Mouse (Mus musculus): ENCODE measurements around the gene Hist1h4d. TPM values are rescaled to one million over a fixed set of nuclear protein-coding genes. Genes with fewer than 3 reads are reported as not detected.

The Hist1h4d gene
- total and polyA plus RNA-seq, 3 experiments: 11.7 to 1,889 TPM; not detected in 1

- Histone ChIP-seq H3K27ac (ENCODE audit: control insufficient read depth, low read depth, low read length) (peak overlapping the region; percentile 83), H3K9me3 (replicated peaks; ENCODE audit: insufficient read depth, low read length) (no peaks in the 10 kb centered on the region), H3K36me3 (ENCODE audit: control insufficient read depth in 1 of 2, insufficient read depth in 2 of 2, low read length in 2 of 2) (peaks cover 0 to 45% of the 10 kb centered on the region in 2 experiments; a peak in 2 of 4 replicates), H3K79me2 (ENCODE audit: control insufficient read depth, insufficient read depth, low read length, poor library complexity) (no peaks in the 10 kb centered on the region; the same call in 1 of the 2 replicates), H3K27me3 (ENCODE audit: control insufficient read depth in 1 of 2, insufficient read depth in 2 of 2, low read length in 2 of 2) (no peaks in the 10 kb centered on the region), H3K4me3 (ENCODE audit: control insufficient read depth in 1 of 2, insufficient read depth in 1 of 2, low read depth in 2 of 2, low read length in 2 of 2) (peak overlapping the region in 1 of 2 experiments; percentile 21; a peak in 1 of 4 replicates), H3K4me1 (ENCODE audit: control insufficient read depth in 1 of 2, insufficient read depth in 2 of 2, low read length in 2 of 2) (peaks cover 0 to 10% of the 10 kb centered on the region in 2 experiments; a peak in 2 of 4 replicates), H3K9ac (ENCODE audit: control insufficient read depth, low read depth, low read length, poor library complexity, severe bottlenecking) (peak overlapping the region; percentile 80)
- DNase-seq (ENCODE audit: low read depth, low spot score): peak; percentile 64
- TF ChIP-seq BHLHE40 (IDR thresholded peaks at IDR 0.05; ENCODE audit: borderline replicate concordance, low read depth, low read length): no peak
- no peak for TF ChIP-seq CTCF (IDR thresholded peaks at IDR 0.05 in 2 of 3, conservative IDR thresholded peaks at IDR 0.05 in 1 of 3; ENCODE audit: control insufficient read depth in 1 of 3, insufficient read depth in 1 of 3, low read depth in 2 of 3, low read length in 3 of 3, poor library complexity in 1 of 3, severe bottlenecking in 1 of 3)
- TF ChIP-seq POLR2AphosphoS5 (IDR thresholded peaks at IDR 0.05; ENCODE audit: borderline replicate concordance, low read depth, low read length): no peak
- TF ChIP-seq POLR2A (IDR thresholded peaks at IDR 0.05; ENCODE audit: control insufficient read depth in 1 of 2, insufficient read depth in 1 of 2, low read depth in 1 of 2, low read length in 2 of 2, poor library complexity in 1 of 2): peak in 1 of 2 experiments; percentile 6; a peak in 1 of 4 replicates
These were observed 1.0 kb downstream of the Hist1h4d start for GRCm38 (mm10) chr13:23582219-23583056.

- Histone ChIP-seq H3K79me2 (ENCODE audit: control insufficient read depth, insufficient read depth, low read length, poor library complexity) (no peaks in the 10 kb centered on the region; the same call in 1 of the 2 replicates), H3K27ac (ENCODE audit: control insufficient read depth, low read depth, low read length) (peak overlapping the region; percentile 83), H3K4me3 (ENCODE audit: control insufficient read depth in 1 of 2, insufficient read depth in 1 of 2, low read depth in 2 of 2, low read length in 2 of 2) (no peak overlapping the region), H3K4me1 (ENCODE audit: control insufficient read depth in 1 of 2, insufficient read depth in 2 of 2, low read length in 2 of 2) (peaks cover 0 to 10% of the 10 kb centered on the region in 2 experiments; a peak in 2 of 4 replicates), H3K9me3 (replicated peaks; ENCODE audit: insufficient read depth, low read length) (no peaks in the 10 kb centered on the region), H3K9ac (ENCODE audit: control insufficient read depth, low read depth, low read length, poor library complexity, severe bottlenecking) (peak overlapping the region; percentile 80), H3K36me3 (ENCODE audit: control insufficient read depth in 1 of 2, insufficient read depth in 2 of 2, low read length in 2 of 2) (peaks cover 0 to 40% of the 10 kb centered on the region in 2 experiments; a peak in 2 of 4 replicates), H3K27me3 (ENCODE audit: control insufficient read depth in 1 of 2, insufficient read depth in 2 of 2, low read length in 2 of 2) (no peaks in the 10 kb centered on the region)
- no peak for TF ChIP-seq TCF12 (IDR thresholded peaks at IDR 0.05; ENCODE audit: low read depth, low read length)
- no peak for TF ChIP-seq TAL1 (IDR thresholded peaks at IDR 0.05; ENCODE audit: low read length)
- TF ChIP-seq RAD21 (IDR thresholded peaks at IDR 0.05; ENCODE audit: low read depth, low read length): no peak
- TF ChIP-seq CHD2 (IDR thresholded peaks at IDR 0.05; ENCODE audit: low read length): no peak
- TF ChIP-seq JUND (IDR thresholded peaks at IDR 0.05; ENCODE audit: low read depth, low read length): no peak
- TF ChIP-seq MAX (IDR thresholded peaks at IDR 0.05; ENCODE audit: low read length): no peak
- no peak for TF ChIP-seq EP300 (IDR thresholded peaks at IDR 0.05; ENCODE audit: low read depth in 1 of 2, low read length in 2 of 2)
- no peak for TF ChIP-seq POLR2AphosphoS5 (IDR thresholded peaks at IDR 0.05; ENCODE audit: borderline replicate concordance, low read depth, low read length)
- no peak for TF ChIP-seq MXI1 (IDR thresholded peaks at IDR 0.05; ENCODE audit: low read depth, low read length)
- no peak for TF ChIP-seq ETS1 (IDR thresholded peaks at IDR 0.05; ENCODE audit: low read depth, low read length)
- TF ChIP-seq RCOR1 (IDR thresholded peaks at IDR 0.05; ENCODE audit: low read depth, low read length): no peak
- peak; percentile 50 for DNase-seq (ENCODE audit: low read depth, low spot score)
These were observed 2.1 kb downstream of the Hist1h4d start for GRCm38 (mm10) chr13:23583387-23584068.

Measured in MEL (cell line).